ENCODE assay signal across 8 mouse cellular contexts in the genomic region with DNA sequence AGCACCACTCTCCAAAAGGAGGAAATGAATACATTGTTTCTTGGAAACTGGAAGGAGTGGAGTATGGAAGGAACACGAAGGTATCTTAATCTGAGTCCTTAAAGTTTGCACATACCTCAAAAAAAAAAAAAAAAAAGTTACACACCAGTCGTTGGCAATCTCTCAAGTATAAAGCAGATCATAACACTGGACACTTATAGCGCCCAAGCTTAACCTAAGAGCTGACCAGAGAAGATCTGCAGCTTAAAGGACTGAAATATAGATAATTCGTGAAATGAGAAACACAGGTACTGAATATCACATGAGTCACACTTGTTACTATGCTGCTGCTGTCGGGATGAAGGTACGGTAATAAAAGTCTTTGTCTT. TPM values are rescaled to one million over a fixed set of nuclear protein-coding genes. Genes with fewer than 3 reads are reported as not detected.
DNase-seq lines count a peak whose midpoint lies in the region; ATAC-seq lines count a peak whose summit lies in the region.

No protein-coding gene starts in this region.

- 0 out of 2 replicates have a peak, but pooled peaks cover 9% of the 10 kb centered on the region for H3K4me1 ChIP-seq in kidney, embryonic 14.5 days (ENCODE audit: control insufficient read depth, insufficient read depth, low read length)
- H3K4me1 ChIP-seq in hindbrain, embryonic 13.5 days (replicated peaks) = peaks cover 22% of the 10 kb centered on the region
- peaks cover 11% of the 10 kb centered on the region for H3K4me1 ChIP-seq in midbrain, embryonic 14.5 days (ENCODE audit: control insufficient read depth, insufficient read depth, low read length)

- peak overlapping the region; percentile 89 for H3K27ac ChIP-seq in kidney, embryonic 14.5 days (ENCODE audit: low read depth, low read length)
- peak overlapping the region; percentile 85 for H3K27ac ChIP-seq in hindbrain, embryonic 13.5 days
- H3K27ac ChIP-seq in midbrain, embryonic 14.5 days (replicated peaks; ENCODE audit: low read depth, low read length) = peak overlapping the region; percentile 80

- H3K36me3 ChIP-seq in kidney, embryonic 14.5 days (ENCODE audit: control insufficient read depth, insufficient read depth, low read length) = peaks cover 12% of the 10 kb centered on the region; the same call in 1 of the 2 replicates
- H3K36me3 ChIP-seq in hindbrain, embryonic 13.5 days = peaks cover 12% of the 10 kb centered on the region
- peaks cover 11% of the 10 kb centered on the region for H3K36me3 ChIP-seq in midbrain, embryonic 14.5 days (ENCODE audit: control insufficient read depth, insufficient read depth, low read length)

- peak overlapping the region; percentile 87 for H3K4me3 ChIP-seq in kidney, embryonic 14.5 days (ENCODE audit: low read length)
- peak overlapping the region; percentile 77 for H3K4me3 ChIP-seq in hindbrain, embryonic 13.5 days
- H3K4me3 ChIP-seq in midbrain, embryonic 14.5 days (replicated peaks; ENCODE audit: low read depth, low read length) = peak overlapping the region; percentile 48

- peak overlapping the region; percentile 87 for H3K9ac ChIP-seq in kidney, embryonic 14.5 days (ENCODE audit: low read depth, low read length)
- H3K9ac ChIP-seq in hindbrain, embryonic 13.5 days = peak overlapping the region; percentile 84
- peak overlapping the region; percentile 70 for H3K9ac ChIP-seq in midbrain, embryonic 14.5 days (replicated peaks; ENCODE audit: low read length)

- peak; percentile 24; the same call in 1 of the 2 replicates for ATAC-seq in kidney, embryonic 14.5 days (ENCODE audit: low FRiP score, low TSS enrichment)
- peak; percentile 18; the same call in 1 of the 2 replicates for ATAC-seq in hindbrain, embryonic 13.5 days (ENCODE audit: low FRiP score)
- no peak for ATAC-seq in midbrain, embryonic 14.5 days (ENCODE audit: low FRiP score, low TSS enrichment)
- no peak for ATAC-seq in frontal cortex, adult (ENCODE audit: low TSS enrichment)

- WGBS in kidney, embryonic 14.5 days = 4% methylated on average over 6 of the region's 6 CpGs
- 7% methylated on average over 6 of the region's 6 CpGs for WGBS in hindbrain, embryonic 13.5 days
- 7% methylated on average over 6 of the region's 6 CpGs for WGBS in midbrain, embryonic 14.5 days

- peak overlapping the region; percentile 74 for H3K4me2 ChIP-seq in kidney, embryonic 14.5 days (replicated peaks; ENCODE audit: low read depth, low read length)
- peak overlapping the region; percentile 63 for H3K4me2 ChIP-seq in hindbrain, embryonic 13.5 days
- peak overlapping the region; percentile 66 for H3K4me2 ChIP-seq in midbrain, embryonic 14.5 days (ENCODE audit: low read length)

- H3K9me3 ChIP-seq in kidney, embryonic 14.5 days (ENCODE audit: control insufficient read depth, low read length) = no peaks in the 10 kb centered on the region
- no peaks in the 10 kb centered on the region for H3K9me3 ChIP-seq in hindbrain, embryonic 13.5 days
- H3K9me3 ChIP-seq in midbrain, embryonic 14.5 days (ENCODE audit: control insufficient read depth, low read length) = no peaks in the 10 kb centered on the region

- H3K27me3 ChIP-seq in kidney, embryonic 14.5 days (ENCODE audit: control insufficient read depth, insufficient read depth, low read length) = no peaks in the 10 kb centered on the region
- H3K27me3 ChIP-seq in hindbrain, embryonic 13.5 days = no peaks in the 10 kb centered on the region
- no peaks in the 10 kb centered on the region for H3K27me3 ChIP-seq in midbrain, embryonic 14.5 days (ENCODE audit: control insufficient read depth, insufficient read depth, low read length)

- DNase-seq in kidney, postnatal 25 days = no peak
- DNase-seq in adipocyte (ENCODE audit: low spot score) = peak; percentile 20
- DNase-seq in midbrain, embryonic 14.5 days = no peak
- DNase-seq in right cerebral cortex, postnatal 25 days = no peak
- no peak for DNase-seq in right cerebral cortex, postnatal 4 days

RNA-seq across cellular contexts. Expression of a gene that starts 0.6 kb away (rescaled TPM):
- polyA plus RNA-seq in kidney, embryonic 14.5 days (2014; fragmentation: Nextera tagmentation; extraction: Ambion mirVana) = 37.1 and 38.1 TPM in 2 replicates
- polyA plus RNA-seq in hindbrain, embryonic 13.5 days (2015; fragmentation: Nextera tagmentation; extraction: Ambion mirVana) = 24.5 and 26.8 TPM in 2 replicates
- 24.0 and 26.2 TPM in 2 replicates for polyA plus RNA-seq in midbrain, embryonic 14.5 days (2014; fragmentation: Nextera tagmentation; extraction: Ambion mirVana)

RNA-seq across cellular contexts. Expression of a gene that starts 28.9 kb away (rescaled TPM):
- 6.9 and 8.2 TPM in 2 replicates for polyA plus RNA-seq in kidney, embryonic 14.5 days (2014; fragmentation: Nextera tagmentation; extraction: Ambion mirVana)
- polyA plus RNA-seq in hindbrain, embryonic 13.5 days (2015; fragmentation: Nextera tagmentation; extraction: Ambion mirVana) = 9.3 and 12.4 TPM in 2 replicates
- polyA plus RNA-seq in midbrain, embryonic 14.5 days (2014; fragmentation: Nextera tagmentation; extraction: Ambion mirVana) = 8.1 and 9.2 TPM in 2 replicates

Comparison
In these comparisons a context has a peak if more than half of its experiments do, and no peak if none do; other contexts are left out.
1. ATAC-seq: peak in kidney, embryonic 14.5 days (single experiment) and hindbrain, embryonic 13.5 days (single experiment); none in midbrain, embryonic 14.5 days (single experiment) and frontal cortex, adult (single experiment).
2. Peak in every context shown above with its lines, with median percentiles within 50 percentile points of each other: H3K27ac ChIP-seq, H3K4me2 ChIP-seq, H3K4me3 ChIP-seq and H3K9ac ChIP-seq.